Mouse (Mus musculus): Measurements from ENCODE around the gene Arvcf. TPM values are rescaled to one million over a fixed set of nuclear protein-coding genes. Genes with fewer than 3 reads are reported as not detected.

Gene Arvcf
- total and polyA plus RNA-seq, 2 experiments from 2014 or later = 54.5 to 219 TPM

GRCm38 (mm10) chr16:18410418-18410817 is 62.4 kb downstream of the Arvcf start:
- no peak for ATAC-seq (ENCODE audit: low FRiP score)
- Histone ChIP-seq H3K36me3 (ENCODE audit: insufficient read depth, low read length) (peaks cover 24% of the 10 kb centered on the region), H3K4me1 (ENCODE audit: insufficient read depth, low read length) (no peaks in the 10 kb centered on the region), H3K27ac (ENCODE audit: low read depth, low read length) (no peak overlapping the region), H3K4me3 (ENCODE audit: low read depth, low read length) (no peak overlapping the region), H3K9me3 (ENCODE audit: low read length) (no peaks in the 10 kb centered on the region), H3K9ac (replicated peaks; ENCODE audit: low read length, poor library complexity, severe bottlenecking) (no peak overlapping the region), H3K4me2 (ENCODE audit: low read depth, low read length, poor library complexity, severe bottlenecking) (no peak overlapping the region), H3K27me3 (ENCODE audit: insufficient read depth, low read length) (no peaks in the 10 kb centered on the region)
- DNase-seq (ENCODE audit: low spot score) = no peak
- no peak for TF ChIP-seq CTCF (IDR thresholded peaks at IDR 0.05)
- 82% methylated on average over 5 of the region's 5 CpGs for WGBS

GRCm38 (mm10) chr16:18411026-18411649 is 63.2 kb downstream of the Arvcf start:
- Histone ChIP-seq H3K4me2 (ENCODE audit: low read depth, low read length, poor library complexity, severe bottlenecking) (no peak overlapping the region), H3K9ac (replicated peaks; ENCODE audit: low read length, poor library complexity, severe bottlenecking) (no peak overlapping the region), H3K36me3 (ENCODE audit: insufficient read depth, low read length) (peaks cover 20% of the 10 kb centered on the region), H3K4me3 (ENCODE audit: low read depth, low read length) (no peak overlapping the region), H3K27me3 (ENCODE audit: insufficient read depth, low read length) (no peaks in the 10 kb centered on the region), H3K9me3 (ENCODE audit: low read length) (no peaks in the 10 kb centered on the region), H3K27ac (ENCODE audit: low read depth, low read length) (peak overlapping the region; percentile 12; the same call in 1 of the 2 replicates), H3K4me1 (ENCODE audit: insufficient read depth, low read length) (no peaks in the 10 kb centered on the region)
- no peak for ATAC-seq (ENCODE audit: low FRiP score)
- no peak for TF ChIP-seq CTCF (IDR thresholded peaks at IDR 0.05)
- peak; percentile 51 for DNase-seq (ENCODE audit: low spot score)
- WGBS = 48% methylated on average over 13 of the region's 13 CpGs

GRCm38 (mm10) chr16:18411802-18412476 is 64.0 kb downstream of the Arvcf start:
- Histone ChIP-seq H3K4me1 (ENCODE audit: insufficient read depth, low read length) (no peaks in the 10 kb centered on the region), H3K27me3 (ENCODE audit: insufficient read depth, low read length) (no peaks in the 10 kb centered on the region), H3K4me3 (ENCODE audit: low read depth, low read length) (no peak overlapping the region), H3K27ac (ENCODE audit: low read depth, low read length) (no peak overlapping the region), H3K9me3 (ENCODE audit: low read length) (no peaks in the 10 kb centered on the region), H3K4me2 (ENCODE audit: low read depth, low read length, poor library complexity, severe bottlenecking) (no peak overlapping the region), H3K9ac (replicated peaks; ENCODE audit: low read length, poor library complexity, severe bottlenecking) (no peak overlapping the region), H3K36me3 (ENCODE audit: insufficient read depth, low read length) (peaks cover 20% of the 10 kb centered on the region)
- 0 out of 2 replicates have a peak, but pooled peaks have one; percentile 8 for ATAC-seq (ENCODE audit: low FRiP score)
- WGBS = 83% methylated on average over 12 of the region's 12 CpGs
- no peak for TF ChIP-seq CTCF (IDR thresholded peaks at IDR 0.05)
- peak; percentile 46 for DNase-seq (ENCODE audit: low spot score)

- no peak overlapping the region for H3K9ac ChIP-seq (replicated peaks; ENCODE audit: low read length, poor library complexity, severe bottlenecking)
- no peak overlapping the region for H3K27ac ChIP-seq (ENCODE audit: low read depth, low read length)
- DNase-seq (ENCODE audit: low spot score) = no peak
- no peaks in the 10 kb centered on the region for H3K4me1 ChIP-seq (ENCODE audit: insufficient read depth, low read length)
- no peaks in the 10 kb centered on the region for H3K27me3 ChIP-seq (ENCODE audit: insufficient read depth, low read length)
- 88% methylated on average over 7 of the region's 7 CpGs for WGBS
- ATAC-seq (ENCODE audit: low FRiP score) = no peak
- TF ChIP-seq CTCF (IDR thresholded peaks at IDR 0.05) = no peak
- peaks cover 13% of the 10 kb centered on the region for H3K36me3 ChIP-seq (ENCODE audit: insufficient read depth, low read length)
- no peaks in the 10 kb centered on the region for H3K9me3 ChIP-seq (ENCODE audit: low read length)
- no peak overlapping the region for H3K4me2 ChIP-seq (ENCODE audit: low read depth, low read length, poor library complexity, severe bottlenecking)
- H3K4me3 ChIP-seq (ENCODE audit: low read depth, low read length) = no peak overlapping the region
Observed at GRCm38 (mm10) chr16:18413032-18413816, 65.2 kb downstream of the Arvcf start.

- ATAC-seq (ENCODE audit: low FRiP score) = no peak
- DNase-seq (ENCODE audit: low spot score) = no peak
- no peaks in the 10 kb centered on the region for H3K4me1 ChIP-seq (ENCODE audit: insufficient read depth, low read length)
- WGBS = 77% methylated on average over 18 of the region's 18 CpGs
- no peak overlapping the region for H3K4me3 ChIP-seq (ENCODE audit: low read depth, low read length)
- H3K27me3 ChIP-seq (ENCODE audit: insufficient read depth, low read length) = no peaks in the 10 kb centered on the region
- H3K36me3 ChIP-seq (ENCODE audit: insufficient read depth, low read length) = peaks cover 9% of the 10 kb centered on the region
- no peak overlapping the region for H3K9ac ChIP-seq (replicated peaks; ENCODE audit: low read length, poor library complexity, severe bottlenecking)
- TF ChIP-seq CTCF (IDR thresholded peaks at IDR 0.05) = no peak
- no peaks in the 10 kb centered on the region for H3K9me3 ChIP-seq (ENCODE audit: low read length)
- peak overlapping the region; percentile 39 for H3K27ac ChIP-seq (ENCODE audit: low read depth, low read length)
- no peak overlapping the region for H3K4me2 ChIP-seq (ENCODE audit: low read depth, low read length, poor library complexity, severe bottlenecking)
Observed at GRCm38 (mm10) chr16:18416094-18416761, 68.2 kb downstream of the Arvcf start.

All from midbrain, postnatal 0 days (tissue).